Mouse (Mus musculus): ENCODE data around the gene Pxylp1. TPM values are rescaled to one million over a fixed set of nuclear protein-coding genes. Genes with fewer than 3 reads are reported as not detected.

Pxylp1 gene
- total RNA-seq, 2 experiments from 2014 or later, result 17.4 to 24.9 TPM

GRCm38 (mm10) chr9:96891341-96892330, 833 bp downstream of the Pxylp1 start:
- DNase-seq (ENCODE audit: low spot score), result no peak
- intact Hi-C loops (cut with DNase I), result no loop called here

- intact Hi-C loops (cut with DNase I), result no loop called here
- DNase-seq (ENCODE audit: low spot score), result no peak
Measured at GRCm38 (mm10) chr9:96890756-96891155, 1.7 kb downstream of the Pxylp1 start.

GRCm38 (mm10) chr9:96890266-96890665, 2.2 kb downstream of the Pxylp1 start:
- DNase-seq (ENCODE audit: low spot score), result no peak
- intact Hi-C loops (cut with DNase I), result no loop called here

- DNase-seq (ENCODE audit: low spot score), result peak; percentile 65
- intact Hi-C loops (cut with DNase I), result loop anchor here (2.0 kb wide), 1 partner anchor 49 kb away; no protein-coding TSS in a partner anchor
Measured at GRCm38 (mm10) chr9:96889345-96890021, 3.0 kb downstream of the Pxylp1 start.

DNA sequence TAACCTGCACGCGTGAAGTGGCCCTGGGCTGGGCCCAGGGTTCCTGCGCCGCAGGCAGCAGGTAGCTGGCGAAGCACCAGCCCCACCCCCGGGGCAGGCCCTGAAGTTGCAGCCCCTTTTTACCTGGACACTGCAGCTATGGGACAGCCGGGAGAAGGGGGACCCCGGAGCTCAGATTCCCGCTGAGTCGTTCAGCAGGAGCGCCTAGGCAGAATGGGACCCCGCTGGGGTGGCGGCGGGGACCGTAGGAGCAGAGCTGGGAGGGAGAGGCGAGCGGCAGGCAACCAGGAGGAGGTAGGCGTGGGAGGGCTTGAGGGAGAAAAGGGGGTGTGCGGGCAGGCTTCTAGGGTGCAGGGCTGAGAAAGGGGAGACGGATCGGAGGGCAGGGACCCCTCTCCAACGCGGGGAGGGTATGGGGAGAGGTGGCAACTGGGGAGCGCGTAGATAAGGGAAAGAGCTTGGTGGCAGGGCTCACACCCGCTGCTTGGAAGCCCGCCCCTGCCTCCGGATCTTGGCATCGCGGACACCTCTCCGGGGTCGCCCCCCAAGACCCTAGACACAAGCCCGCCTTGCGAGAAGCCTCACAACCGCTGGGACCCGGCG, 3.6 kb downstream of the Pxylp1 start:
- no peak for DNase-seq (ENCODE audit: low spot score)
- intact Hi-C loops (cut with DNase I), result loop anchor here (2.0 kb wide), 1 partner anchor 48 kb away; no protein-coding TSS in a partner anchor

DNA sequence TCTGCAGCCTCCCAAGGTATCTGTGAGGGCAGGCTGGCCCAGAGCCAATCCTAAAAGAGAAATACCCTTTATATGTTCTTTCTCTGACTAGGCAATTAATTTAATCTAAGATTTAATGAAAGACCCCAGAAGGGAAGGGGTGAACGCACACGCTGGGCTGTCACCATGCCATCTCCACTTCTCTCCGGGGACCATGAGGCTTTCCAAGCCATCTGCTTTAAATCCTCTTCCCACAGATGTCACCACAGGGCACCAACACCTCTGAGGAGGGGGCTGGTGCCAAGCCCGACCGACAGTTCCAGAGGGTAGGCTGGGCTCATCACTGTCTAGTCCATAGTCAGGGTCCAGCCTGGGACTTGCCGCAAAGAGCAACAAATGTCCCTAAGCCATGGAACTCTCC, 4.5 kb downstream of the Pxylp1 start:
- intact Hi-C loops (cut with DNase I), result loop anchor here (2.0 kb wide), 1 partner anchor 47 kb away; no protein-coding TSS in a partner anchor
- DNase-seq (ENCODE audit: low spot score), result no peak

DNA sequence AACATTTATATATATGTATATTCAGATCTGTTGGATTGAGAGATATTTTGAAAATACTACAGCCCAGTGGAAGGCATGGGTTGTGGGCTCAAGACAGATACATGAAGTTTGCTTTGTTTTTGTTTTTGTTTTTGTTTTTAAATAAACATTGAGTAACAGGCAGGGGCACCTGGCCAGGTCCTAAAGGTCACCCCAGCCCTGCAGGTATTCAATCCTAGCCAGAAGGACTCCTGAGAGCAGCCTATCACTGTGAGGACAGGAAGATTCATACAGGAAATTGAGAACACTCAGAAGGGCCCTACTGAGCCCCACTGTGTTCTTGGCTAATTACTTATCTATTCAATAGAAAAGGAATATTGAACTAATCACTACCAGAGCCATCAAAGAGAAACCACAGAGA, 5.0 kb downstream of the Pxylp1 start:
- no peak for DNase-seq (ENCODE audit: low spot score)
- intact Hi-C loops (cut with DNase I), result no loop called here

GRCm38 (mm10) chr9:96885781-96886180, 6.7 kb downstream of the Pxylp1 start:
- no peak for DNase-seq (ENCODE audit: low spot score)
- intact Hi-C loops (cut with DNase I), result no loop called here

- DNase-seq (ENCODE audit: low spot score), result no peak
- intact Hi-C loops (cut with DNase I), result no loop called here
Measured at GRCm38 (mm10) chr9:96882496-96883265, 9.8 kb downstream of the Pxylp1 start.

DNA sequence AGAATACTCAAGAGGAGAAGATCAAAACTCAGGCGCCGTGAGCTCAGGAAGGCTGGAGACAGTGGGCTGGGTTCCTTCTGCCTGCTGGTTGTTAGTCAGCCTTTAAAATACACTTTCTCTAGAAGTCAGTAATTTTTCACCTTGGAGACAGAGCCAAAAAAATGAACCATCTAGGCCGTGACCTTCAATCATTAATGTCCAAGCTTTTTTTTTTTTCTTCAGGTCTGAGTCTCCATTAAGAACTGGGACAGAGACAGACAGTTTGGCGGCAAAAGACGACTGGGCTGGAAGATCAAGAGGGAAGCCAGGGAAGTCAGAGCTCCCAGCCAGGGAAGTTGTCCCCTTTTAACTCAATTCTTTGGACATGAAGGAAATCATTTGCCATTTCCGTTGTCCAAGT, 10.6 kb downstream of the Pxylp1 start:
- intact Hi-C loops (cut with DNase I), result no loop called here
- no peak for DNase-seq (ENCODE audit: low spot score)

GRCm38 (mm10) chr9:96879024-96879423, 13.4 kb downstream of the Pxylp1 start:
- DNase-seq (ENCODE audit: low spot score), result peak; percentile 51
- intact Hi-C loops (cut with DNase I), result no loop called here

DNA sequence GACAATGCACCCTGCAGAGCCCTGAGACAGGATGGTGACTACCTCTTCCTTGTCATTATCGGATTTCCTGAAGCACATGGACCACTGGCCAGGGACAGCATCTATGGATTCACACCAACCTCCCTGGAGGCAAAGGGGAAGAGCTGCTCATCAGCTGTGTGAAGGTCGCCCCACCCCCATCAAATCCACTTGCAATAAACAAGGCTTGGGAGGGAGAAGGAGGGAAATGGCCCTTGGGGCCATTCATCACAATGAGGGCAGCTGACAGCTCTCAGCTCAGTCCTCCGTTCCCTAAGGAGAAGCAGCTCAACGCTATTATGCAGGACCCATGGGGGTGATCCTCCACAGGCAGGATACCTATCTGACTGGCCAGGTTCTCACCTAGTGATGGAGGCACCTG, 14.0 kb downstream of the Pxylp1 start:
- DNase-seq (ENCODE audit: low spot score), result no peak
- intact Hi-C loops (cut with DNase I), result no loop called here

GRCm38 (mm10) chr9:96875704-96876103, 16.8 kb downstream of the Pxylp1 start:
- intact Hi-C loops (cut with DNase I), result no loop called here
- no peak for DNase-seq (ENCODE audit: low spot score)

GRCm38 (mm10) chr9:96873082-96873481, 19.4 kb downstream of the Pxylp1 start:
- intact Hi-C loops (cut with DNase I), result no loop called here
- DNase-seq (ENCODE audit: low spot score), result no peak

- no peak for DNase-seq (ENCODE audit: low spot score)
- intact Hi-C loops (cut with DNase I), result no loop called here
Measured at GRCm38 (mm10) chr9:96870104-96870503, 22.4 kb downstream of the Pxylp1 start.

DNA sequence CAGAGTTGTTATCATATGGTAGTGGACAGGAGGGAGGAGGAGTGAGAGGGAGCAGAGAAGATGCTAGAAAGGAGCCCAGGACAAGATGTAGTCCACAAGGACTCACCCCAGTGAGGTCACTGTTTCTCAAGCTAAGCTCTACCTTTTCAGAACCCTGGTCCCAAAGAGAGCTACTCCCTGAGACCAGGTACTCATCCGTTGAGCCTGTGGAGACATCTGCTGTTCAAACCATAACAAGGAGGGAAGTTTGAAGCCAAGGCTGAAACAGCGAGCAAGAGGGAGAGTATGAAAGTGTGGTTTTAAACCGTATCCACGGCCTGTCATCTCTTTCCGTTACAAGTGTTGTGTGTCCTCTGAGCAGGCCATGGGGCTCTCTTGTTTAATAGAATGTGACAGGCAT, 22.9 kb downstream of the Pxylp1 start:
- intact Hi-C loops (cut with DNase I), result no loop called here
- DNase-seq (ENCODE audit: low spot score), result no peak

GRCm38 (mm10) chr9:96868546-96868945, 23.9 kb downstream of the Pxylp1 start:
- intact Hi-C loops (cut with DNase I), result no loop called here

GRCm38 (mm10) chr9:96867165-96867564, 25.3 kb downstream of the Pxylp1 start:
- intact Hi-C loops (cut with DNase I), result no loop called here
- DNase-seq (ENCODE audit: low spot score), result no peak

More at GRCm38 (mm10) chr9:96868546-96868945, 23.9 kb downstream of the Pxylp1 start:
- no peak for DNase-seq (ENCODE audit: low spot score)

DNA sequence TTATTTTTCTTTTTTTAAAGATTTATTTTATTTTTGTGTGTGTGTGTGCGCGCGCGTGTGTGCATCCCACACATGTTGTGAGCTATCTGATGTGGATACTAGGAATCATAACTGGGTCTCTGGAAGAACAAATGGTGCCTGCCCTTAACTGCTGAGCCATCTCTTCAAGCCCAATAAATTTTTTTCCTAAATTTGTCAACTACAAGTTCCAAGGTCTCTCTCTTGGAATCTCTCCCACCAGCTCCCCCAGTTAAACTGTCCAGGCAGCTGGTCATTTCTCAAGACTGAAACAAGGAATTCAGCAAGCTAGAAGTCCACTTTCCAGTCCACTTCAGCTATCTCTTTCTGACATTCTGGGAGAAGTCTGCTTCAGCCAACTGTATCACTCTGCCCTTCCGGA, 26.3 kb downstream of the Pxylp1 start:
- DNase-seq (ENCODE audit: low spot score), result no peak
- intact Hi-C loops (cut with DNase I), result no loop called here

Measured in heart, postnatal 25 days (tissue).